Mouse (Mus musculus): Measurements from ENCODE around the gene Mab21l2. TPM values are rescaled to one million over a fixed set of nuclear protein-coding genes. Genes with fewer than 3 reads are reported as not detected.

Gene Mab21l2
- total and polyA plus RNA-seq, 2 experiments, result 0.28 TPM; not detected in 1

GRCm38 (mm10) chr3:86561396-86561795, 13.0 kb upstream of the Mab21l2 start:
- no peak overlapping the region for H3K9ac ChIP-seq (ENCODE audit: low read depth, low read length)
- no peaks in the 10 kb centered on the region for H3K79me2 ChIP-seq (ENCODE audit: control insufficient read depth, insufficient read depth, low read length)
- no peak overlapping the region for H3K4me3 ChIP-seq (ENCODE audit: insufficient read depth, low read depth, low read length)
- no peaks in the 10 kb centered on the region for H3K36me3 ChIP-seq (ENCODE audit: control insufficient read depth, insufficient read depth, low read length)
- H3K27ac ChIP-seq (replicated peaks; ENCODE audit: insufficient read depth, low read depth, low read length), result no peak overlapping the region
- no peaks in the 10 kb centered on the region for H3K4me1 ChIP-seq (ENCODE audit: control insufficient read depth, insufficient read depth, low read length)
- WGBS, result 96% methylated on average over 1 of the region's 1 CpGs
- no peaks in the 10 kb centered on the region for H3K27me3 ChIP-seq (ENCODE audit: control insufficient read depth, insufficient read depth, low read length)
- no peak for DNase-seq (ENCODE audit: extremely low read depth, low read depth, low spot score)
- TF ChIP-seq CTCF (IDR thresholded peaks at IDR 0.05; ENCODE audit: low read depth, low read length) (no peak), POLR2A (IDR thresholded peaks at IDR 0.05; ENCODE audit: extremely low read depth, insufficient read depth, low read length) (no peak)

- TF ChIP-seq CTCF (IDR thresholded peaks at IDR 0.05; ENCODE audit: low read depth, low read length) (no peak), POLR2A (IDR thresholded peaks at IDR 0.05; ENCODE audit: extremely low read depth, insufficient read depth, low read length) (no peak)
- Histone ChIP-seq H3K79me2 (ENCODE audit: control insufficient read depth, insufficient read depth, low read length) (no peaks in the 10 kb centered on the region), H3K9ac (ENCODE audit: low read depth, low read length) (no peak overlapping the region), H3K4me1 (ENCODE audit: control insufficient read depth, insufficient read depth, low read length) (no peaks in the 10 kb centered on the region), H3K27me3 (ENCODE audit: control insufficient read depth, insufficient read depth, low read length) (no peaks in the 10 kb centered on the region), H3K4me3 (ENCODE audit: insufficient read depth, low read depth, low read length) (no peak overlapping the region), H3K36me3 (ENCODE audit: control insufficient read depth, insufficient read depth, low read length) (no peaks in the 10 kb centered on the region), H3K27ac (replicated peaks; ENCODE audit: insufficient read depth, low read depth, low read length) (no peak overlapping the region)
- DNase-seq (ENCODE audit: extremely low read depth, low read depth, low spot score), result no peak
- WGBS, result 90% methylated on average over 1 of the region's 1 CpGs
Measured at GRCm38 (mm10) chr3:86561023-86561344, 12.6 kb upstream of the Mab21l2 start.

- WGBS, result 64% methylated on average over 4 of the region's 4 CpGs
- Histone ChIP-seq H3K79me2 (ENCODE audit: control insufficient read depth, insufficient read depth, low read length) (no peaks in the 10 kb centered on the region), H3K9ac (ENCODE audit: low read depth, low read length) (no peak overlapping the region), H3K36me3 (ENCODE audit: control insufficient read depth, insufficient read depth, low read length) (no peaks in the 10 kb centered on the region), H3K27me3 (ENCODE audit: control insufficient read depth, insufficient read depth, low read length) (no peaks in the 10 kb centered on the region), H3K4me1 (ENCODE audit: control insufficient read depth, insufficient read depth, low read length) (no peaks in the 10 kb centered on the region), H3K4me3 (ENCODE audit: insufficient read depth, low read depth, low read length) (no peak overlapping the region), H3K27ac (replicated peaks; ENCODE audit: insufficient read depth, low read depth, low read length) (no peak overlapping the region)
- no peak for TF ChIP-seq POLR2A (IDR thresholded peaks at IDR 0.05; ENCODE audit: extremely low read depth, insufficient read depth, low read length)
- no peak for TF ChIP-seq CTCF (IDR thresholded peaks at IDR 0.05; ENCODE audit: low read depth, low read length)
- peak; percentile 47 for DNase-seq (ENCODE audit: extremely low read depth, low read depth, low spot score)
Measured at GRCm38 (mm10) chr3:86560281-86561022, 12.0 kb upstream of the Mab21l2 start.

- TF ChIP-seq CTCF (IDR thresholded peaks at IDR 0.05; ENCODE audit: low read depth, low read length) (no peak), POLR2A (IDR thresholded peaks at IDR 0.05; ENCODE audit: extremely low read depth, insufficient read depth, low read length) (no peak)
- Histone ChIP-seq H3K27me3 (ENCODE audit: control insufficient read depth, insufficient read depth, low read length) (no peaks in the 10 kb centered on the region), H3K9ac (ENCODE audit: low read depth, low read length) (no peak overlapping the region), H3K4me1 (ENCODE audit: control insufficient read depth, insufficient read depth, low read length) (no peaks in the 10 kb centered on the region), H3K36me3 (ENCODE audit: control insufficient read depth, insufficient read depth, low read length) (no peaks in the 10 kb centered on the region), H3K4me3 (ENCODE audit: insufficient read depth, low read depth, low read length) (no peak overlapping the region), H3K27ac (replicated peaks; ENCODE audit: insufficient read depth, low read depth, low read length) (no peak overlapping the region), H3K79me2 (ENCODE audit: control insufficient read depth, insufficient read depth, low read length) (no peaks in the 10 kb centered on the region)
- no peak for DNase-seq (ENCODE audit: extremely low read depth, low read depth, low spot score)
- WGBS, result 97% methylated on average over 4 of the region's 4 CpGs
Measured at GRCm38 (mm10) chr3:86559635-86560034, 11.2 kb upstream of the Mab21l2 start.

GRCm38 (mm10) chr3:86558976-86559375, 10.5 kb upstream of the Mab21l2 start:
- Histone ChIP-seq H3K27me3 (ENCODE audit: control insufficient read depth, insufficient read depth, low read length) (no peaks in the 10 kb centered on the region), H3K36me3 (ENCODE audit: control insufficient read depth, insufficient read depth, low read length) (no peaks in the 10 kb centered on the region), H3K27ac (replicated peaks; ENCODE audit: insufficient read depth, low read depth, low read length) (no peak overlapping the region), H3K79me2 (ENCODE audit: control insufficient read depth, insufficient read depth, low read length) (no peaks in the 10 kb centered on the region), H3K9ac (ENCODE audit: low read depth, low read length) (no peak overlapping the region), H3K4me3 (ENCODE audit: insufficient read depth, low read depth, low read length) (no peak overlapping the region), H3K4me1 (ENCODE audit: control insufficient read depth, insufficient read depth, low read length) (no peaks in the 10 kb centered on the region)
- WGBS, result 70% methylated on average over 1 of the region's 1 CpGs
- TF ChIP-seq CTCF (IDR thresholded peaks at IDR 0.05; ENCODE audit: low read depth, low read length), result no peak
- TF ChIP-seq POLR2A (IDR thresholded peaks at IDR 0.05; ENCODE audit: extremely low read depth, insufficient read depth, low read length), result no peak
- no peak for DNase-seq (ENCODE audit: extremely low read depth, low read depth, low spot score)

GRCm38 (mm10) chr3:86552170-86552569, 3.7 kb upstream of the Mab21l2 start:
- no peaks in the 10 kb centered on the region for H3K4me1 ChIP-seq (ENCODE audit: control insufficient read depth, insufficient read depth, low read length)
- TF ChIP-seq POLR2A (IDR thresholded peaks at IDR 0.05; ENCODE audit: extremely low read depth, insufficient read depth, low read length) (no peak), CTCF (IDR thresholded peaks at IDR 0.05; ENCODE audit: low read depth, low read length) (no peak)
- H3K9ac ChIP-seq (ENCODE audit: low read depth, low read length), result no peak overlapping the region
- no peaks in the 10 kb centered on the region for H3K27me3 ChIP-seq (ENCODE audit: control insufficient read depth, insufficient read depth, low read length)
- no peak overlapping the region for H3K27ac ChIP-seq (replicated peaks; ENCODE audit: insufficient read depth, low read depth, low read length)
- DNase-seq (ENCODE audit: extremely low read depth, low read depth, low spot score), result no peak
- WGBS, result 89% methylated on average over 5 of the region's 5 CpGs
- H3K4me3 ChIP-seq (ENCODE audit: insufficient read depth, low read depth, low read length), result no peak overlapping the region
- H3K36me3 ChIP-seq (ENCODE audit: control insufficient read depth, insufficient read depth, low read length), result no peaks in the 10 kb centered on the region
- no peaks in the 10 kb centered on the region for H3K79me2 ChIP-seq (ENCODE audit: control insufficient read depth, insufficient read depth, low read length)
